Mouse (Mus musculus): ENCODE measurements at regions not wholly inside any gene's neighbourhood (a gene's known extent, or its start where the extent isn't known, plus 50 kb on each side); places are given as distances from the start of the nearest gene placed in this dataset.
A peak's percentile ranks its signal among the peaks of the same experiment; 100 is the strongest.

DNA sequence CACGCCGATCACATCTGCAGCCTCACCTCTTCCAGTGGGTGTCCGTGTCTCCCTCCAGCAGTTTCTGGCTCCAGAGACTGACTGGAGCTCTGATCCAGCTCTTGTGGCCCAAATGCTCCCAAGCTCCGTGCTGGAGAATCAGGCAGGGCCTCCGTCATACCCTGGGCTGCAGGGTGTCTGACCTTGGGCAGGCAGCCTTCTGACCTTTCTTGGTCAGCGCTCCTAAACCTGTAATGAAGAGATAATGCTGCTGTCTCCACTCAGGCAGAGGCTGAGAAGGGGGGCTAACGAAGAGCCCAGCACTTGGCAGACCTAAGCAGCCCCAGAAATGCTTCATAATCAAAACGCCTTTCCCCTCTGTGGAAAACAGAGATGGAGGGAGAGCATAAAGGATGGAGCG lies 89.9 kb upstream of the Mef2a start:
- ATAC-seq (ENCODE audit: extremely low read depth, insufficient number of reproducible peaks, low FRiP score, poor library complexity, severe bottlenecking), result no peak

DNA sequence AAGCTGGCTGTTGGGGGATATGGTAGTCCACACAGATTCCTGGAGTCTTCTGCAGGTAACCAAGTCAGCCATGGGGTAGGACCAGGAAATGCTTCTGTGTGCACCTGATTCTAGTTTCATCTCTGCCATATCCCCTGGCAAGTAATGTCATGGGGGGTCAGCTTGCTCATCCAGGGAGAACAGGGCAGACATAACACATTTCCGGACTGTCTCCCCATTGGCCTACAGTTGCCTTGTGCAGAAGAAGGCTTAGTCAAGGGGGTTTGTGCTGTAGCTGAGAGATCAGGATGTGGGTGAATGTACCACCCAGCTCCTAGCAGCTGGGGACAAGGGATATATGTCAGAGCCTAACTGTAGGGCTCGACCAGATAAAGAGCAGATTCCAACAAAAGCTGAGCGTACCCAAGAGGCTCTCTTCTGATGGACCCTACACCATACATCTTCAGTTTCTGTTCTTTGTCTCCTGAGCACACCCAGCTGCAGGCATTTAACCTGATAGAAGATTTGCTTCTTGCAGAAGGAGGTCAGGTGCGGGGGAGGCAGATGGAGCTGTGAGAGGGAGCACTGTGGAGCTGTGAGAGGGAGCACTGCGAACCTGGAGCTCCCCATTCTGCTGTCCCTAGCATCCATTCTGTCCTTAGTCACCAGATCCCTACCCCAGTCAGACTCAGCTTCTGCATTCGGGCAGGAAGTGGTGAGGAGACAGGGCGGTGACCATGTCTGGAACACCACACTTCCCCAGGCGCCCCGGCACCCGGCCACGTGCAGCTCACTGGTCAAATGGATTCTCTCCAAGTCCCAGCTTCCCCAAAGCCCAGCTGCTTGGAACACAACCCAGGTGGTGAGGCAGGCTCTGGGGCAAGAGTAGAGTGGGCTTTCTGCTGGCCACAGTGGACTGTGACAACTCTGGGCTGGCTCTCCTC lies 88.9 kb upstream of the Mef2a start:
- peak; percentile 80 for ATAC-seq (ENCODE audit: extremely low read depth, insufficient number of reproducible peaks, low FRiP score, poor library complexity, severe bottlenecking)

DNA sequence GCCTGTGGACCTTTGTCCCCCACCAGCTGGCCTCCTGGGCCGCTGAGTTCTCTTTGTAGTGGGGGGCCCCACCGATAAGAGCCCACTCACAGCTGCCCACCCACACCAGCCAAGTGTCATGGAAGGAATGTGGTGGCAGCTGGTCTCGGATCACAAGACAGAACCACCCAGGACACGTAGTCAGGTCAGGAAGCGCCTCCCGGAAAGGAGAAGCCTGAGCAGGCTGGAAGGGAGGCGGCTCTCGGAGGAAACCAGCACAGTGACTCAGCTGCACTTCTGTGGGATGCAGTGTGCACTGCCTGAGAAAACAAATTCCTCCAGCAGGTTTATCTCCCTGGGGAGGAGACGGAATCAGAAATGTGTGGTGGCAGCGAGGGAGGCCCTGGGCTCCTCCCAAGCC lies 87.2 kb upstream of the Mef2a start:
- ATAC-seq (ENCODE audit: extremely low read depth, insufficient number of reproducible peaks, low FRiP score, poor library complexity, severe bottlenecking), result no peak

DNA sequence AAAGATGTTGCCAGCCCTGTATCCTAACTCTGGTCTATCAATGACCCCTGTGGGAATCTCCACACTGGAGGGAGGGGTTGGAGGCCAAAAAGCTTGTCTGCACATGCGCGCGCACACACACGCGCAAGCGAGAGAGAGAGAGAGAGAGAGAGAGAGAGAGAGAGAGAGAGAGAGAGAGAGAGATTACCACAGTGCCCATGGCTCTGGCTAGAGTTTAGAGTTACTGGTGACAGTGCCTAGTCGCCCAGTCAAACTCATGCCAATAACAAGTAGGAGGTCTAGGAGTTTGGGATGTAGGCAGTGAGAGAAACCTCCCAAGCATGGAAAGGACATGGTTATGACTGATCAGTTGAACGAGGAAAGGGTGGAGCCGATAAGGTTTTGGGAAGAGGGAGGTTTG lies 86.6 kb upstream of the Mef2a start:
- ATAC-seq (ENCODE audit: extremely low read depth, insufficient number of reproducible peaks, low FRiP score, poor library complexity, severe bottlenecking), result no peak

DNA sequence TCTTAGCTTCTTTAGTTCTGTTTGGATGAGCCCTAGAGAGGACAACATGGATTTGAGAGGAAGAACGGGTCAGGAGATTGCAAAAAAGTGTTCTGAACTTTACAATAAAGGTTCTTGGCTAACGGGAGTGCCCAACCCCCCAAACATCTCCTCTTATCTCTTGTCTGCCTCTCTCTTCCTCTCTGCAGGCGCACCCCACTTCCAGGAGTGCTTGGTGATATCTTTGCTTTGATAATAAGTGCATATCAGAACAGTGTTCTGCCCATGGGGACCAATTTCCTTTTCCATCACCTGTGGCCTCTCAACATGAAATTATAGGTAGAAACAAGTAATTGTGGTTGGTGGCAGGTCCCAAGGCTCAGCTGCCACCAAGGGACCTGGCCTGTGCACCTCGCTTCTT lies 86.0 kb upstream of the Mef2a start:
- ATAC-seq (ENCODE audit: extremely low read depth, insufficient number of reproducible peaks, low FRiP score, poor library complexity, severe bottlenecking), result no peak

DNA sequence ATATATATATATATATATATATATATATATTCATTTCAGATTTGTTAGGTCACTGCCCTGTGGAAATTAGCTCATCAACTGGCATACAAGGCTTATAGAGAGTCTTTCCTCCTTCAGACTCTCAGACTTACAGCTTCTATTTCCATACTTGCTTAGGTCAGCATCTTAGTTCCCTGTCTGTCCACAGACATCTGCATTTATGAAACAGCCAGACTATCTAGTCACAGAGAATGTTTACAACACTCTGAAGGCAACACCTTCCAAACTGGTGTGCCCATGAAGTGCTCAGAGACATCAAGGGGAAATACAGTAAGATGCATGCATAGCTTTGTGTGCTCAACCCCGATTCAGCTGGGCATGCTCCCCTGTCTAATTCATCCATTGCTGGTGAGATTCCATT lies 85.2 kb upstream of the Mef2a start:
- no peak for ATAC-seq (ENCODE audit: extremely low read depth, insufficient number of reproducible peaks, low FRiP score, poor library complexity, severe bottlenecking)

DNA sequence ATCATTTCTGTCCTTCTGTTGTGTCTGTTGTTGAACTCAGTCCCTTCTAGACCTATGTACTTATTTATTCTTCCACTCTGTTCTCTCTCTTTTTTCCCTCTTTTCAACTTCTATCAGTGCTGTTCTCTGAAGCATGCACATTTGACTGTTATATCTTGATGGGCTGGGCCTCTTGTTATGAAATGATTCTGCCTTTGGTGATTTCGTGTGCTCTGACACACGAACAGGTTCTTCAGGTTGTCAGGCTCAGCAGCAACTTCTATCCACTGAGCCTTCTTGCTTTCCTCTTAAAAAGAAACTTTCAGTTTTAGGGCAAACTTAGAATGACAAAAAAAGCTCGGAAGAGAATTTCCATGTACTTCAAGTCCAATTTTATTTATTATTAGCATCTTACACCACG lies 83.4 kb upstream of the Mef2a start:
- ATAC-seq (ENCODE audit: extremely low read depth, insufficient number of reproducible peaks, low FRiP score, poor library complexity, severe bottlenecking), result no peak

DNA sequence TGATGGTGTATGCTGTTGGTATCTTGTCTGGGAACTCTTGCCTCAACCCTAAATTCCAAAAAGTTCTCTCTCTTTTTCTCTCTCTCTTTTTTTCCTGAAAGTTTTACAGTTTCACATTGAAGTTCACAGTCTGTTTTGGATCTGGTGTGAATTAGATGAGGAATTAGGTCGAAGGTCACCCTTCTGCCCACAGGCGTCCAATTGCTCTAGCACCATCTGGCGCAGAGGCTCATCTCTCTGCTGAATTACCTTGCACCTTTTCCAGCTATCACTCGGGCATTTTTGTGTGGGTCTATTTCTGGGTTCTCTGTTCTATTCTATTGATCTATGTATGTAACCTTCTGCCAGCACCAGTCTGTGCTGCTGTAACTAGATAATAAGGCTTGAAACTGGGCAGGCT lies 81.8 kb upstream of the Mef2a start:
- no peak for ATAC-seq (ENCODE audit: extremely low read depth, insufficient number of reproducible peaks, low FRiP score, poor library complexity, severe bottlenecking)

DNA sequence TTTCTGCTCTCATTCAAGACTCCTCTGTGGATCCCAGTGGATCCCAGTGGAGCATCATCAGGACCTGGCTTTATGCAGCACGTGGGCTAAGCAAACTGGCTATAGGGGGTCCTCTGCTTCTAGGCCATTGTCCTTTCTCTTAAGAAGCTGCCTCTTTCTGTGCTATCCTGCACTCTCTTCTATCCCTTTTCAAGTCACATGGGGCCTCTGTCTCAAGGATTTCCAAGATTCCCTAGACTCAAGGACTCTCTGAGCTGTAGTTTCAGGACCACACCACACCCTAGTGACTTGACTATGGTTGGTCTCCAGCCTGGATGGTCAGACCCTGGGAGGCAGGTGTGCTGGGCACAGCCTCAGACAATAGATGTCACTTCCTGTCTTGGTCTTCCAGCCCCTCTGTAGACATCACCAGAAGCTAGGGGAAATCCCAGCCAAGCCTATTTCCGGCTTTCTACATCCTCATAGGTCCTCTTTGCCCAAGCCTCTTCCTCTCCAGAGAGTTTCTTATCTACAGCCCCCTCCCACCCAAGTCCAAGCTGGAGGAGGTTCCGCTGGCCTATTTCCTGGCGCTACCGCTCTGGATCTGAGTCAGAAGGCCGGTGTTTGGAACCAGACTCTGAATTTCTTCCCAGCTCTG lies 78.6 kb upstream of the Mef2a start:
- peak; percentile 75 for ATAC-seq (ENCODE audit: extremely low read depth, insufficient number of reproducible peaks, low FRiP score, poor library complexity, severe bottlenecking)

DNA sequence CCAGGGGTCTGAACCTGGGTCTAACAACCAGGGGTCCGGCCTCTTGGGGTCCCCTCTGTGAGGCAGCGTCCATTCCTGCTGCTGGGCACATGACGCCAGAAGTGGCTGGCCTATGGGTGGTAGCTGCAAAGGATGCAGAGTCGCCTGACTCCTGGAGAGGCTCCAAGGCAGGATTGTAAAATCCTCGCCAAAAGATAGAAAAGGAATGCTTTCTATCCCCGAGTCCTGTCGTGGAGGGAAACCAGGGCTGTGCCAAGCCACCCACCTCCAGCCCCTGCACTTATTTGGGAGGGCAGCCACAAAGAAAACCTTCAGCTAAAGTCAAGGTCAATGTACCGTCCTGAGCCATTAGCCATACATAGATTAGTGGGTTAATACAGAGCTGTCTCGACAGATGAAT lies 73.9 kb upstream of the Mef2a start:
- ATAC-seq (ENCODE audit: extremely low read depth, insufficient number of reproducible peaks, low FRiP score, poor library complexity, severe bottlenecking), result no peak

DNA sequence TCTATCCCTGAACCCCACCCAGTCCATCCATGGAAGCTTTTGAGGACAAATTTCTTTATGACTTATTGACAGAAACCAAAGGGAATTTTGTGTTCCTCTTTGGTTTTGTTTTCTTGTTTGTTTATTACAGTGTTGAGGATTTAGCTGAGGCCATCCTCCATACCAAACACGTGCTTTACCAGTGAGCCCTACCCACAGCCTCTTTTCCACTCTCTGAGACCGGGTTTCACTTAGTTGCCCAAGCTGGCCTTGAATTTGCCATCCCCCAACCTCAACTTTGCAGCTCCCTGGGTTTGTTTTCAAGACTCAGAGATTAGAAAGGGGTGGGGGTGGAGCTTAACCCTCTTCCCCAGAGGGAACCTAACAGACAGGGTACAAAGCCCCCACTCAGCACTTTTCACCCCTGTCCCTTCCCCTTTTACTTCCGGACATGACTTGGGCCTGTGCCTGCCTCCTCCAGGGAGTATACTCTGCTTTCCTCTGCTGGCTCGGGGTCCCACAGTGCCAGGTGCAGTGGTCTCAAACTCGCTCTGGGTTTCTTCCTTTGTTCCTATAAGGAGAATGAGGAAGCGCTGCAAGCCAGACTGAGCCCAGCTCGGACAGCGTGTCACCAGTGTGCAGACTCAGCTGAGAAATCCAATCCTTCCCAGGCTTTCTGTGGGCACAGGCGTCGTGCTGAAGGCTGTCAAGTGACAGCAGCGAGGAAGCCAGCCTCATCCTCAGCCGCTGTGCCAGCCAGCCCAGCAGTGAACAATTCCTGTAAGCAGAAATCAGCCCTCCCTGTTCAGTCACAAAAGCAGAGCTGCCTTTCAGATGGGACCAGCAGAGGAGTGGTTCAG lies 72.8 kb upstream of the Mef2a start:
- ATAC-seq (ENCODE audit: extremely low read depth, insufficient number of reproducible peaks, low FRiP score, poor library complexity, severe bottlenecking), result peak; percentile 78

DNA sequence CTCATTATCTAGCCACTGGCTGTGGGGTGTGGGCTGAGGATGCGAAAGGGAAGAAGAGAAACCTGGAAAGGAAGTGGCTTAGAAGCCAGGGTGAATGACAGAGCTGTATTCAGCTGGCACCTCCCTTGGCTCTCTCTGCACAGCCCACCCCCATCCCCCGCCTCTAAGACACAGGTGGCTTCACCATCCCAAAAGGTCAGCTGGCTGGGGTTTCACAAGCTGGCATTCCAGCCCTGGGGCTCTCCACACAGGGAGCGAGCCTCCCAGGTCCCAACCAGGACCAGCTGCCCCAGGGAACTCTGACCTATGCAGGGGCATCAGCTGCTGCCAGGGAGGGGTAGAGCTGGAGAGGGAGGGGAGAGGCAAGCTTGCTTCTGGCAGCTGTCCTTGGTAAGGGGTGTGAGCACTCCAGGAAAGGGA lies 71.9 kb upstream of the Mef2a start:
- no peak; the same call in 1 of the 2 replicates for ATAC-seq (ENCODE audit: extremely low read depth, insufficient number of reproducible peaks, low FRiP score, poor library complexity, severe bottlenecking)

DNA sequence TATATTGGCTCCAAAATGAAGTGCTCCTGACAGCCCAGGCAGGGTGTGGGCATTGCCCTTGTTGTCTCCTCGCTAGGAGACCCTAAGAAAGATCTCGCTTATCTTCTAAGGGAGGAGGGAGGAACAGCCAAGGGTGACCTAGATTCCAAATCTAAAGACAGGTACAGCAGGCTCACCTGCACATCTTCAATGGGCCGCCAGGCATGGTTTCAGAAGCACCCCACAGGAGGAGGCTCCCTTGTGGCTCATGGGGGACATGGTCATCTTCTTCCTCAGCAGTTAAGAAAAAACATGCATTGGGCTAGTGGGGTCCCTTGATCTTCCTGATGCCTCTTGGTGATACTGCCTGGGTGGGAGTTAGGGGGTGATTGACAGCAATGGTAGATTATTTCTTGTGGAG lies 71.0 kb upstream of the Mef2a start:
- ATAC-seq (ENCODE audit: extremely low read depth, insufficient number of reproducible peaks, low FRiP score, poor library complexity, severe bottlenecking), result no peak

DNA sequence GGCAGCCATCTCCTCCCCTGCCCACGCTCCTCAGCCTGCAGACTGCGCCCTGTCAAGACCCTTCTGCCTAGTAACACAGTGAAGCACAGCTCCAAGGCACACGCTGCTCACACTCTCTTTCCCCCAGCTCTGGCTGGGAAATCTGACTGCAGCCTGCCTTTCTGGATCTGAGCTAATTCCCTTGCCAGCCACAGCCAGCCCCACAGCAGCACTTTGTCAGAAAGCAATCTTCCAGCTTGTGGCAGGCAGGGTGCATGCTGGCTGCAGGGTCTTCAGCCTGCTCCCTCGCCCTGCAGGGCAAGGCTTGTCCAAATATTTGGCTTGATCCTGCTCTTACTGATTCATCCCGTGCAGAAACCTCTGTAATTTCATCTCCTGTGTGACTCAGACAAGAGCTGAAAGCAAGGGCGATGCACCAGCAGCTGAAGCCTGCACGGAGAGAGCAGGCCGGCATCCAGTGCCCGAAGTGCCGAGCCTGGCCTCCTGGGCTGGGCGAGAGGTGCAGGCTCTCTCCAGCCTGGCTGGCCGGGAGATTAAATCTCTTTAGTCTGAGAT lies 70.4 kb upstream of the Mef2a start:
- no peak for ATAC-seq (ENCODE audit: extremely low read depth, insufficient number of reproducible peaks, low FRiP score, poor library complexity, severe bottlenecking)

DNA sequence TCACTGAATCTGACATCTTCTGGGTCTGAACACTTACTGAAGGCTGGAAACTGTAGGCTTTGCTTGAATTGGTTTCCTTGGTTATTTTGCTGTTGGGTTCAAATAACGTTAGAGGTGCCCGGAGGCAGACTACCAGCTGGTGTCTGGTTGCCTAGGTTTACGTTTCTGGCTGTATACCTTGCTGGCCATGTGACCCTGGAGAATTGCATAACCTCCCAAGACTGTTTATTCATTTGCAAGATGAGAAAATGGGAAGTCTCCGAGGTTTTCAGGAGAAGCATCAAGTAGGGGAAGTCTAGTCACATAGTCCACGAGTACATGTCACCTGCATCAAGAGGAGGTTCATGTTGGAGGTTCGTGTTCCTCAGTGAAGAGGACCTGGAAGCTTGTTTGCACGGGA lies 69.6 kb upstream of the Mef2a start:
- ATAC-seq (ENCODE audit: extremely low read depth, insufficient number of reproducible peaks, low FRiP score, poor library complexity, severe bottlenecking), result no peak

DNA sequence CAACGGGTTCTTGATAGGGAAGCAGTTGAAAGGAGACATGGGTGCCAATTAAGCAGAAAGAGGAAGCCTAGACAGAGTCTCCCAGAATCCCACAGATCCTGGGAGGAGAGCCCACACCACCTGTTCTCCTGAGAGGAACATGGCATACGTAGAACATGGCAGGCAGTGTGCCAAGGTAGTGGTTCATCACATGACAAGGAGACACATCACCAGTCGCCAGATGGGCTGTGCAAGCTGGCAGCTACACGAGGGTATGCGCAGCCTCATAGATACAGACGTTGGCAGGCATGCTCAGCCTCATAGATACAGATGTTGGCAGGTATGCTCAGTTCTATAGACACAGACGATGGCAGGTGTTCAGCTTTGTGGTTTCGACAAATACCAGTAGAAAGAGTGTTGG lies 68.1 kb upstream of the Mef2a start:
- no peak for ATAC-seq (ENCODE audit: extremely low read depth, insufficient number of reproducible peaks, low FRiP score, poor library complexity, severe bottlenecking)

DNA sequence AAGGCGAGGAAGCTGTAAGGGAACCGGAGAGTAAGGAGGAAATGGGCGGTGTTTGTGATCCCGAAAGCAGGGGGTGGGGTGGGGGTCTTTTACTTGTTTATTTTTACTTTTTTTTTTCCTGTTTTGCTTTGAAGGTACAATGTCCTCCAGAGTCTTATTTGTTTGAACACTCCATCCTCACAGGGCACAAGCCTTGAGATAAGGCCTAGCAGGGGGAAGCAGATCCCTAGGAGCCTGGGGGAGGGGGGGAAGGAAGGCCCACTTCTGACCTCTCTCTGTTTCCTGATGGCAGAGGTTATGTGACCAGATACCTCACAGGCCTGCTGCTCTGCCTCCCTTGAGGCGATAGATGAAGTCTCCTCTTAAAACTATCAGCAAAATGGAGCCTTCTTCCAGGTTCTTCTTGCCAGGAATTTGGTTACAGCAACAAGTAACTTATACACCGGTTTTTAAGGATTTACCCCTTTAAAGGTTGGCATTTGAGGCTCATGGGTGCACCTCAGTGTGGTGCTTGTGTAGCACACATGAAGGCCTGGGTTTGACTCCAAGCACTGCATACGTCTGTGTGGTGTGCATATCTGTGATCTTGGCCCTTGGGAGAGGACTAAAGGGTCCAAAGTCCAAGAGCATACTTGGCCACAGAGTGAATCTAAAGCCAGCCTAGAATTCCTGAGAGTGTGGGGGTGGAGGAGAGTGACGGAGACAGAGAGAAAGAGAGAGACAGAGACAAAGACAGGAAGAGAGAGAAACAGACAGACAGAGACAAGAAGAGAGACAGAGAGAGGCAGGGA lies 64.8 kb upstream of the Mef2a start:
- no peak for ATAC-seq (ENCODE audit: extremely low read depth, insufficient number of reproducible peaks, low FRiP score, poor library complexity, severe bottlenecking)

DNA sequence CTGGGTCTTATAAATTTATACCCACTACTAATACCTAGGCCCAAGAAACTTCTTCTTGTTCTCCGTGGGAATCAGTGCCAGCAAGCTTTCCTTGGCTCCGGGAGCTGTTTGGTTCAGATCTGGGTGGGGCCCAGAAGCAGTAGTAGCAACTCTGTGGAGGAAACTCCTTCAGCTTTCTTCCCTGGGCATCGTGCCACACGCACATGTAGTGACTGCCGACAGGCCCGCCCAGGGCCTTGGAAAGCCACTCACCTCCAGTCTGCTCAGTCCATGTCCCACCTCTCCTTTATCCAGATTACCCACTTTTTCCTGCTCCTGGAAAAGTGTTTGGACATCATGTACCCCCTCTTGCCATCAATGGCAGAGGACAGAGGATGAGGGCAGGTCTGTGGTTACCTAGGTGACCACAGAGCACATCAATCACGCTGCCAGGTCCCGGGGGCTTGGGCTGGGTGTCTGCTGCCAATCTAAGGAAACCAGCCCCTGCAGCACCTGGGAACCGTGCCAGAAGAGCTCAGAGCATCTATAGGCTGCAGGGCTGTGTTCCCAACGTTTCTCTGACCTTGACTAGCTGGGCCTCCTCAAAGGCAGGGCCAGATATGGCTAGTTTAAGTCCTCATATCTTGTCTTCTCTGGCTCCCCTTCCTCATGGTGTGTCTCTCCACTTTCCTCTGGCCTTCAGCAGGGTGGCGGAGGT lies 63.1 kb upstream of the Mef2a start:
- no peak for ATAC-seq (ENCODE audit: extremely low read depth, insufficient number of reproducible peaks, low FRiP score, poor library complexity, severe bottlenecking)

All from neutrophil, adult 5-6 weeks (primary cell).